Mouse (Mus musculus): ENCODE data around the gene Mcl1. TPM values are rescaled to one million over a fixed set of nuclear protein-coding genes. Genes with fewer than 3 reads are reported as not detected.
"Not testable (repeated sequence)": the region's sequence is repeated elsewhere in the genome, so short reads cannot be mapped to it uniquely, and the experiment has no call there.

Mcl1 gene
- polyA plus RNA-seq, 1 experiment from 2014 or later = 46.3 TPM

DNA sequence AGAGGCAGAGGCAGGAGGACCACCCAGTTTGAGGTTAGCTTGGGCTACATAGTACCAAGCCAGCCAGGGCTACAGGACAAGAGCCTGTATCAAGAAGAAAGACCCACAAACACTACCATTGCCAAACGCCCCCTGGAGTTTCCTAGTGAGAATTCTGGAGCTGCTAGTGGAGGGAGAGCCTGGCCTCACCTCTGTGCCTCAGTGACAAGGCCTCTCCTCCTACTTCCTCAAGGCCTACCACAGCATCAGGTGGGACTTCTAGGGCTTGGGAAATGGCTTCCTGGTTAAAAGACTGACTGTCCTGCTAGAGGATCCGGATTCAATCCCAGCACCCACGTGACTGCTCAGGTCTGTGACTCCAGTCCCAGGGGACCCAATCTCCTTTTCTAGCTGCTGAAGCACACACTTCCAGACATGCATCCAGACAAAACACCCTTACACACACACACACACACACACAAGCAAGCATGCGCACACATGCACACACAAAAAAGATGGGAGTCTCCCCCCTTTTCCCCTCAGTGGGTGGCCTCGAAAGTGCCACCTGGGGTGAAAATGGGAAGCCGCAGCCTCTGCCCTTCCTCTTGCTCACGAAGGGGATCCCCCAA, 6.3 kb upstream of the Mcl1 start:
- no peaks in the 10 kb centered on the region for H3K27me3 ChIP-seq
- ATAC-seq (ENCODE audit: low FRiP score, low read depth) = no peak
- no peak overlapping the region for H3K27ac ChIP-seq (replicated peaks)
- H3K9ac ChIP-seq = no peak overlapping the region
- no peaks in the 10 kb centered on the region for H3K9me3 ChIP-seq
- 64% methylated on average over 7 of the region's 7 CpGs for WGBS
- H3K36me3 ChIP-seq = no peaks in the 10 kb centered on the region
- peaks cover 5% of the 10 kb centered on the region; the same call in 1 of the 2 replicates for H3K4me1 ChIP-seq (replicated peaks)
- H3K4me3 ChIP-seq = no peak overlapping the region
- no peak overlapping the region for H3K4me2 ChIP-seq

DNA sequence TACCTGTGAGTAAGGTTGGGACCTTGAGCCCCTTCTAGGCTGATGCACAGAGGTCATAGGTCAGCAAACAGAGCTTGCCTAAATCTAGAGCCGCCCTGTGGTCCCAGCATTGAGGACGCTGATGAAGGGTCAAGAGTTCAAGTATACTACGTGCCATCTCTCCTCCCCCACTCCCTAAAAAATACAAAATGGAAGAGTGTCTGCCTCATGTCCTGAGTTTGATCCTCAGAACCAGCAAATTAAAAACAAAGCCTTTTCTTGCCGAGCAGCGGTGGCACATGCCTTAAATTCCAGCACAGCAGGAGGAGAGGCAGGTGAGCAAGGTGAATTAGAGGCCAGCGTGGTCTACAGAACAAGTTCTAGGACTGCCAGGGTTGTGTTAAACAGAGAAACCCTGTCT, 5.7 kb upstream of the Mcl1 start:
- Histone ChIP-seq H3K9me3 (no peaks in the 10 kb centered on the region), H3K27ac (replicated peaks) (no peak overlapping the region), H3K9ac (no peak overlapping the region), H3K36me3 (no peaks in the 10 kb centered on the region), H3K4me3 (no peak overlapping the region), H3K27me3 (no peaks in the 10 kb centered on the region), H3K4me1 (replicated peaks) (peaks cover 10% of the 10 kb centered on the region; the same call in 1 of the 2 replicates), H3K4me2 (no peak overlapping the region)
- ATAC-seq (ENCODE audit: low FRiP score, low read depth) = no peak
- WGBS = 19% methylated on average over 6 of the region's 6 CpGs

- Histone ChIP-seq H3K9ac (no peak overlapping the region), H3K27me3 (no peaks in the 10 kb centered on the region), H3K27ac (replicated peaks) (0 out of 2 replicates have a peak overlapping the region, but pooled peaks have one; percentile 20), H3K36me3 (no peaks in the 10 kb centered on the region), H3K4me2 (no peak overlapping the region), H3K9me3 (no peaks in the 10 kb centered on the region), H3K4me1 (replicated peaks) (peaks cover 12% of the 10 kb centered on the region; the same call in 1 of the 2 replicates), H3K4me3 (no peak overlapping the region)
- 17% methylated on average over 11 of the region's 11 CpGs for WGBS
- no peak for ATAC-seq (ENCODE audit: low FRiP score, low read depth)
Observed at GRCm38 (mm10) chr3:95653473-95654034, 5.0 kb upstream of the Mcl1 start.

- H3K9me3 ChIP-seq; H3K9ac ChIP-seq; H3K27ac ChIP-seq (replicated peaks); H3K4me2 ChIP-seq; H3K36me3 ChIP-seq; ATAC-seq (ENCODE audit: low FRiP score, low read depth); H3K27me3 ChIP-seq; H3K4me3 ChIP-seq: not testable (repeated sequence)
- peaks cover 12% of the 10 kb centered on the region; the same call in 1 of the 2 replicates for H3K4me1 ChIP-seq (replicated peaks)
- 88% methylated on average over 3 of the region's 3 CpGs for WGBS
Observed at GRCm38 (mm10) chr3:95654371-95654770, 4.2 kb upstream of the Mcl1 start.

DNA sequence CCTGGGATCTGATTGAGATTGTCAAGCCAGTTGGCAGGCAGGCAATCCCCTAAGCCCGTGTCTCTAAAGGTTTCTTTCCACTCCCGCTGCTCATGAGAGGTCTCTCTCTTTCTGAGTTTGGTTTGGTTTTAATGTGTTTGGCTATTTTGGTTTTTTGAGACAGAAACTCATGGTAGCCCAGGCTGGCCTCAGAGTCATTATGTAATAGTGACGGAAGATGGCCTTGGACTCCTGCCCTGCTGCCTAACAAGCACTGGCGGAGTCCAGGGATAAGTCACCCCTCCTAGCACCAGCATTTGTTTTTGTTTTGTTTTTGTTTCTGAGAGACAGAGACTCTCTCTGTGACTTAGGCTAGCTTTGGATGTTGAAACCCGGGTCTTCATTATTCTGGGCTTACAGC, 3.2 kb upstream of the Mcl1 start:
- H3K4me1 ChIP-seq (replicated peaks) = peaks cover 15% of the 10 kb centered on the region
- ATAC-seq (ENCODE audit: low FRiP score, low read depth) = no peak
- no peak overlapping the region for H3K4me2 ChIP-seq
- no peak overlapping the region for H3K27ac ChIP-seq (replicated peaks)
- no peak overlapping the region for H3K9ac ChIP-seq
- no peaks in the 10 kb centered on the region for H3K9me3 ChIP-seq
- no peak overlapping the region for H3K4me3 ChIP-seq
- no peaks in the 10 kb centered on the region for H3K27me3 ChIP-seq
- no peaks in the 10 kb centered on the region for H3K36me3 ChIP-seq
- WGBS = 95% methylated on average over 5 of the region's 5 CpGs

- Histone ChIP-seq H3K27ac (replicated peaks) (no peak overlapping the region), H3K27me3 (no peaks in the 10 kb centered on the region), H3K9me3 (no peaks in the 10 kb centered on the region), H3K9ac (no peak overlapping the region), H3K4me3 (no peak overlapping the region), H3K4me1 (replicated peaks) (peaks cover 31% of the 10 kb centered on the region), H3K4me2 (no peak overlapping the region), H3K36me3 (peaks cover 4% of the 10 kb centered on the region; the same call in 1 of the 2 replicates)
- no peak for ATAC-seq (ENCODE audit: low FRiP score, low read depth)
- 93% methylated on average over 3 of the region's 3 CpGs for WGBS
Observed at GRCm38 (mm10) chr3:95657108-95657507, 1.5 kb upstream of the Mcl1 start.

GRCm38 (mm10) chr3:95657711-95658110, 877 bp upstream of the Mcl1 start:
- no peaks in the 10 kb centered on the region for H3K9me3 ChIP-seq
- WGBS = 86% methylated on average over 3 of the region's 3 CpGs
- H3K27ac ChIP-seq (replicated peaks) = peak overlapping the region; percentile 98
- H3K4me3 ChIP-seq = peak overlapping the region; percentile 91
- peaks cover 38% of the 10 kb centered on the region for H3K4me1 ChIP-seq (replicated peaks)
- H3K4me2 ChIP-seq = peak overlapping the region; percentile 61
- no peak for ATAC-seq (ENCODE audit: low FRiP score, low read depth)
- peak overlapping the region; percentile 95; the same call in 1 of the 2 replicates for H3K9ac ChIP-seq
- peaks cover 10% of the 10 kb centered on the region for H3K36me3 ChIP-seq
- no peaks in the 10 kb centered on the region for H3K27me3 ChIP-seq

DNA sequence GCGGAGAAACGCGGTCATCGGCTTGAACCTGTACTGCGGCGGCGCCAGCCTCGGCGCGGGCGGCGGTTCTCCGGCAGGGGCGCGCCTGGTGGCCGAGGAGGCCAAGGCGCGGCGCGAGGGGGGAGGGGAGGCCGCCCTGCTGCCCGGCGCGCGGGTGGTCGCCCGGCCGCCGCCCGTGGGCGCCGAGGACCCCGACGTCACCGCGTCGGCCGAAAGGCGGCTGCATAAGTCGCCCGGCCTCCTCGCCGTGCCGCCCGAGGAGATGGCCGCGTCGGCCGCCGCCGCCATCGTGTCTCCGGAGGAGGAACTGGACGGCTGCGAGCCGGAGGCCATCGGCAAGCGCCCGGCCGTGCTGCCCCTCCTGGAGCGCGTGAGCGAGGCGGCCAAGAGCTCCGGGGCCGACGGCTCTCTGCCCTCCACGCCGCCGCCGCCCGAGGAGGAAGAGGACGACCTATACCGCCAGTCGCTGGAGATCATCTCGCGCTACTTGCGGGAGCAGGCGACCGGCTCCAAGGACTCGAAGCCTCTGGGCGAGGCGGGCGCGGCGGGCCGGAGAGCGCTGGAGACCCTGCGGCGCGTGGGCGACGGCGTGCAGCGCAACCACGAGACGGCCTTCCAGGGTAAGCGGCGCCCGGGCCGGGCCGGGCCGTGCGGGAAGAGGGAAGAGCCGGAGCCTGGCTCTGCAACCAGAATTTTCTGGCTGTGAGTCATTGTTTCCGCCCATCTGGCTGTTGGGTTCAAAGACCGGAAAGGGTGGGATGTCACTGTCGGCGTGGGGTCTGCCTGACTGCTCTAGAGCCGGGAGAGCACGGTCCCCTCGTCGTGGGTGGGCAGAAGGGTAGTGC, 502 bp downstream of the Mcl1 start:
- Histone ChIP-seq H3K4me3 (peak overlapping the region; percentile 91), H3K9me3 (no peaks in the 10 kb centered on the region), H3K4me2 (peak overlapping the region; percentile 89), H3K27ac (replicated peaks) (peak overlapping the region; percentile 98), H3K36me3 (peaks cover 23% of the 10 kb centered on the region), H3K4me1 (replicated peaks) (peaks cover 45% of the 10 kb centered on the region), H3K9ac (peak overlapping the region; percentile 95), H3K27me3 (no peaks in the 10 kb centered on the region)
- ATAC-seq (ENCODE audit: low FRiP score, low read depth) = peak; percentile 84
- under 1% methylated on average over 105 of the region's 113 CpGs for WGBS

- Histone ChIP-seq H3K4me3 (peak overlapping the region; percentile 91), H3K4me1 (replicated peaks) (peaks cover 48% of the 10 kb centered on the region), H3K27ac (replicated peaks) (peak overlapping the region; percentile 98), H3K9me3 (no peaks in the 10 kb centered on the region), H3K27me3 (no peaks in the 10 kb centered on the region), H3K9ac (peak overlapping the region; percentile 95), H3K36me3 (peaks cover 29% of the 10 kb centered on the region), H3K4me2 (peak overlapping the region; percentile 89)
- 2% methylated on average over 8 of the region's 8 CpGs for WGBS
- no peak for ATAC-seq (ENCODE audit: low FRiP score, low read depth)
Observed at GRCm38 (mm10) chr3:95659948-95660347, 1.4 kb downstream of the Mcl1 start.

DNA sequence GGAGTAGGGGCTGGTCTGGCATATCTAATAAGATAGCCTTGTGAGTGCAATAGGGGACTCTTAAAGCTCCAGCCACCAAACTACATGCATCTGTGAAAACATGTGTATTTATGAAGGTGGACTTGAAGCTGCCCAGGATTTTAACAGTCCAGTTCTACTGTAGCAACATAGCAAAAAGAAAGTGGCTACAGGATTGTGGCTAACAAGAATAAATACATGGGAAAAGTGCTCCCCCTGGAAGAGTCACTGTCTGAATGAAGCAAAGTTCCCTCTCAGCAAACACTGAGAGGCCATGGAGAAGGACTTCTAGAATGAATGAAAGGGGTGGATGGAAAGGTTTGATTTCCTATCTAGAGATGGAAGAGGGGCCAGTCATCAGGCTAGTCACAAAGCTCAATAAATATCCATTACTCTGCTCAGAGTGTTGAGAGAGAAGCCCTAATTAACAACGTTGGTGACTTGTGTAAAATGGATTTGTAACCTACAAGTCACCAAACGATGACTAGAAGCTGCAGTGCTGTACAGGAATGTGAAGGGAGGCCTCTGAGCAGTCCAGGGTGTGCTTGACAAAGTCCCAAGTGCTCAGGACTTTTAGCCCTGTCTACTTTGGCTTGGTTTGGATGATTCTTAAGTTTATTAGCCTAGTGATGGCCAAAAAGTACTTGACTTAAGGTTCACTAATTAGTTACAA, 2.3 kb downstream of the Mcl1 start:
- peaks cover 29% of the 10 kb centered on the region for H3K36me3 ChIP-seq
- peaks cover 48% of the 10 kb centered on the region for H3K4me1 ChIP-seq (replicated peaks)
- H3K4me2 ChIP-seq = peak overlapping the region; percentile 89
- H3K9me3 ChIP-seq = no peaks in the 10 kb centered on the region
- H3K4me3 ChIP-seq = peak overlapping the region; percentile 91
- H3K9ac ChIP-seq = peak overlapping the region; percentile 95
- H3K27me3 ChIP-seq = no peaks in the 10 kb centered on the region
- 55% methylated on average over 2 of the region's 2 CpGs for WGBS
- ATAC-seq (ENCODE audit: low FRiP score, low read depth) = no peak
- H3K27ac ChIP-seq (replicated peaks) = no peak overlapping the region

DNA sequence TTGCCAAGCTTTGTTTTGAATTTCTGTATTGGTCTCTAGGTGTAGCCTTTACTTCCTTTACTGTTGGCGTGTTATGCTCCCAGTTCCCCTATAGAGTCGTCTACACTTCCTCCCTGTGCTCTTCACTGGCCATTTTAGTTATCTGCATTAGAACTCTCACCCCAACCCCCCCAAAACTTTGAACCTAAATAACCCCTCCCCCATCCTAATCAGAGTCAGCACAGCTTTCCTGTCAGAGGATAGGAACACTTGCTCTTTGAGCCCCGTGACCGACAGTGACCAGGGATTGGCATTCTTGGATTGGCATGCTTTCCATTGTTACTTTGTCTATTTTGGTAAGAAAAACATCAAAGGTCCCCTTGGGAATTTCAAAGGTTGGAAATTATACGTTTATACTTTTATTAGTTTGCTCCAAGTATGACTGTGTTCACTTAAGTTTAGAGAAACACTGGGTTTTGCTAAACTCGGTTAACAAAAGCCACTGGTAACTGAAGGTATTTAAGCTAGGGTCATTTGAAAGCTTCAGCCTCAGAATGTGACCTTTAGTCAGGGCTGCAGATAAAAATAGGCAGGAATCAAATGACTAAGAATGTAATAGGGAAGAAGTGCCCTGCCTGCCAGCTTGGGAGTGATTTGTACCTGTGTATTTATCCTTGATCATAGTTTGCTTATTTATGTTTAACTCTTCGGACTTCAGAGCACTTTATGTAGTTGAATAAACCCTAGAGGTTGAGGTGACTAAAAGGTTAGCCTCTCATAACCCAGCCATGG, 3.5 kb downstream of the Mcl1 start:
- 69% methylated on average over 7 of the region's 7 CpGs for WGBS
- peak overlapping the region; percentile 89 for H3K4me2 ChIP-seq
- ATAC-seq (ENCODE audit: low FRiP score, low read depth) = no peak
- H3K4me3 ChIP-seq = no peak overlapping the region
- peaks cover 29% of the 10 kb centered on the region for H3K36me3 ChIP-seq
- H3K9ac ChIP-seq = no peak overlapping the region
- H3K9me3 ChIP-seq = no peaks in the 10 kb centered on the region
- peaks cover 52% of the 10 kb centered on the region for H3K4me1 ChIP-seq (replicated peaks)
- no peak overlapping the region for H3K27ac ChIP-seq (replicated peaks)
- H3K27me3 ChIP-seq = no peaks in the 10 kb centered on the region

Measured in hindbrain, embryonic 15.5 days (tissue).